Mouse (Mus musculus) hindbrain, embryonic 15.5 days (tissue): ENCODE data around the gene Olfr536. TPM values are rescaled to one million over a fixed set of nuclear protein-coding genes. Genes with fewer than 3 reads are reported as not detected.
"Not testable (repeated sequence)": the region's sequence is repeated elsewhere in the genome, so short reads cannot be mapped to it uniquely, and the experiment has no call there.

Experiments
- ATAC-seq: fragments of 200-750 bp; cut with Nextera tagmentation; 2 replicates; pipeline ENCODE4 v1.8.0; 2017; ENCODE audit warnings: low read depth, moderate number of reproducible peaks, moderate TSS enrichment; ENCODE audit not compliant: low FRiP score
- H3K27ac ChIP-seq: fragments of 300-500 bp; sonication (generic); replicated peaks from 2 replicates; pipeline ENCODE4 v1.5.1; 2015; ENCODE audit warnings: mild to moderate bottlenecking, inconsistent platforms
- H3K27me3 ChIP-seq: fragments of 300-500 bp; sonication (generic); 2 replicates; pipeline ENCODE4 v1.6.1; 2015; ENCODE audit warnings: control low read depth, inconsistent platforms
- H3K36me3 ChIP-seq: fragments of 300-500 bp; sonication (generic); 2 replicates; pipeline ENCODE4 v1.6.1; 2015; ENCODE audit warnings: control low read depth, inconsistent platforms
- H3K4me1 ChIP-seq: fragments of 300-500 bp; sonication (generic); replicated peaks from 2 replicates; pipeline ENCODE4 v1.6.1; 2015; ENCODE audit warnings: control low read depth, inconsistent platforms
- H3K4me2 ChIP-seq: fragments of 300-500 bp; sonication (generic); 2 replicates; pipeline ENCODE4 v1.6.1; 2015; ENCODE audit warnings: moderate library complexity, mild to moderate bottlenecking, inconsistent platforms
- H3K4me3 ChIP-seq: fragments of 300-500 bp; sonication (generic); 2 replicates; pipeline ENCODE4 v1.5.1; 2015; ENCODE audit warnings: mild to moderate bottlenecking, inconsistent platforms
- H3K9ac ChIP-seq: fragments of 300-500 bp; sonication (generic); 2 replicates; pipeline ENCODE4 v1.6.1; 2015; ENCODE audit warnings: inconsistent platforms
- H3K9me3 ChIP-seq: fragments of 300-500 bp; sonication (generic); 2 replicates; pipeline ENCODE4 v1.6.1; 2016; ENCODE audit warnings: control low read depth, inconsistent platforms
- WGBS: fragments of 180-500 bp; shearing (Covaris S2); methylation state at CpG from one replicate; pipeline ENCODE4 v1.1.7; 2015; 5-methylcytosine and 5-hydroxymethylcytosine counted together
- polyA plus RNA-seq: library from polyadenylated mRNA; unstranded; fragments of >200 nt; fragmentation: Nextera tagmentation; extraction: Ambion mirVana; gene quantifications from 2 replicates; pipeline ENCODE4 v1.2.1, GENCODE M21; 2015

Olfr536 gene
- polyA plus RNA-seq, result not detected in 2 replicates

DNA sequence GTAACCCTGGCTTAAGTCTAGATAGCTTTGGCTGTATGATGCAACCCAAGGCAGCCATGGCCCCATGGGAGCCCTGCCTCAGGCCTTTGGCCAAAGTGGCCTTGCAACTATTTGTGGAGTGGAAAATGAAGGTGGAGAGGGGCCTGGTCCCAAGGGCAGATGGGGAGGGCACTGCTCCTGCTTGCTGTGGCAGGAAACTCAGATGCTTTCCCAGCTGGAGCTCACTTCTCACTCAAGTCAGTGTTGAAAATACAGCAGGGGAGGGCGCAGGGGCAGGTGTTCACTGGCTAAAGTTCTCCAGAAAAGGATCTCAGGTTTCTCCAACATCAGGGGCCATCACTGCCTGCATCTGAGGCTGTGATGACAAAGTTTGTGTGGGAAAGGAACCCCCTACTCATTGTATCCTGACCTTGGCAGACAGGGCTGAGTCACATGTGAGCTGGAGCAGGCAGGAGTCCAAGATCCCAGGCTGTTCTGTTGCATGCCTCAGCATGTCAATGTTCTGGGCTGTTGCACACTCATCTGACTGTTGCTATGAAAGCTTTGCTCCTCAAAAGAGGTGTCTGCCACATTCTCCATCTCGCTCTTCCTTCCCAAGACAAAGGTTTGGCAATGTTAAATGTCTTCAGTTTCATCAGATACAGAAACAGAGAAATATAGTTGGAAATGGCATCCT, at the start of gene Olfr536:
Gene Olfr536, minus strand, starts transcription at position 51 of the 676 bp plus-strand sequence.
- not testable (repeated sequence) for H3K4me1 ChIP-seq, H3K9ac ChIP-seq, H3K9me3 ChIP-seq, H3K36me3 ChIP-seq, H3K4me2 ChIP-seq, H3K27ac ChIP-seq, H3K4me3 ChIP-seq, H3K27me3 ChIP-seq, ATAC-seq
- WGBS, result 75% methylated on average over 1 of the region's 2 CpGs

GRCm38 (mm10) chr7:140539746-140540145, 32.5 kb upstream of the Olfr536 start:
- H3K27ac ChIP-seq, result no peak overlapping the region
- no peaks in the 10 kb centered on the region for H3K27me3 ChIP-seq
- no peak overlapping the region for H3K4me2 ChIP-seq
- H3K9me3 ChIP-seq, result no peaks in the 10 kb centered on the region
- no peaks in the 10 kb centered on the region for H3K36me3 ChIP-seq
- H3K9ac ChIP-seq, result no peak overlapping the region
- H3K4me3 ChIP-seq, result no peak overlapping the region
- 91% methylated on average over 2 of the region's 2 CpGs for WGBS
- no peaks in the 10 kb centered on the region for H3K4me1 ChIP-seq
- ATAC-seq, result no peak

- Histone ChIP-seq H3K27ac (no peak overlapping the region), H3K36me3 (no peaks in the 10 kb centered on the region), H3K4me3 (no peak overlapping the region), H3K27me3 (no peaks in the 10 kb centered on the region), H3K9ac (no peak overlapping the region), H3K4me2 (no peak overlapping the region), H3K9me3 (no peaks in the 10 kb centered on the region), H3K4me1 (no peaks in the 10 kb centered on the region)
- no peak for ATAC-seq
These were observed 12.5 kb downstream of the Olfr536 start for GRCm38 (mm10) chr7:140494702-140495101.

DNA sequence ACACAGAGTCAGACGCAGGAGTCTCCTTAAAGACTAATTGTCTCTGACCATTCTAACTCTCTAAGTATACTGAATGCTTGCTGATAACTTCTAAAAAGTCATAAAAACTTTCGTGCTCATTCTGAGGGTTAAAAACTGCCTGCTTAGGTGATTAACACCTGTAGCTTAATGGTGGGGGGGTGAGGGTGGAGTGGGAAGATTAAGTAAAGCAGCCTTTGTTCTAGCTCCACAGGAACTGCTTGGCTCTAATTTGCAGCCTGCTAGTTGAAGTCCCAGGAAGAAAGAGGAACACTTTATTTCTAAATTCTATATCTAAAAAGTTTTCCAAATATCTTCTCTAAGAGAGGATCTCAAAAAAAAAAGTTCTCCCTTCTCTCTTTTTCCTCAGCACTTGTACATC, 13.0 kb downstream of the Olfr536 start:
- Histone ChIP-seq H3K4me3 (no peak overlapping the region), H3K4me1 (no peaks in the 10 kb centered on the region), H3K4me2 (no peak overlapping the region), H3K36me3 (no peaks in the 10 kb centered on the region), H3K27ac (no peak overlapping the region), H3K9me3 (no peaks in the 10 kb centered on the region), H3K9ac (no peak overlapping the region), H3K27me3 (no peaks in the 10 kb centered on the region)
- no peak for ATAC-seq
- 38% methylated on average over 2 of the region's 2 CpGs for WGBS

DNA sequence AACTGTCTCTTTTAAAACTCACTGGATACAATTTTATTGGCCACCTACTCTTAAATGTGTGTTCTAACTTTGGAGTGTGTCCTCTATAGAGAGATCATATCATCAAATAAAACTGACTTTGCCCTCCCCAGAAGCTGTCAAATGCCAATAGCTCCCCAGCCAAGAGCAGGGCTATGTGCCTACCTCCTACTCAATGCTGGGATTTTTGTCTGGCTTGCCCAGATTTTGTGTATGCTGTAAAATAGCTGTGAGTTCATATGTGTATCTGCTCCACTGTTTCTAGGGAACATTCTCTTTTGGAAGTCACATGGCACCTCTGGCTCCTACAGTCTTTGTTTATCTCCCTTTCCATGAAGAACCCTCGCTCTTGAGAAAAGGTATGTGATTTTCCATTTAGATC, 18.2 kb downstream of the Olfr536 start:
- H3K4me3 ChIP-seq, result no peak overlapping the region
- no peak overlapping the region for H3K9ac ChIP-seq
- 93% methylated on average over 1 of the region's 1 CpGs for WGBS
- no peaks in the 10 kb centered on the region for H3K9me3 ChIP-seq
- no peaks in the 10 kb centered on the region for H3K4me1 ChIP-seq
- no peaks in the 10 kb centered on the region for H3K36me3 ChIP-seq
- no peak overlapping the region for H3K4me2 ChIP-seq
- no peak for ATAC-seq
- no peak overlapping the region for H3K27ac ChIP-seq
- no peaks in the 10 kb centered on the region for H3K27me3 ChIP-seq

- H3K36me3 ChIP-seq, result no peaks in the 10 kb centered on the region
- H3K27me3 ChIP-seq, result no peaks in the 10 kb centered on the region
- 96% methylated on average over 1 of the region's 1 CpGs for WGBS
- ATAC-seq, result no peak
- H3K4me1 ChIP-seq, result no peaks in the 10 kb centered on the region
- no peak within 1 kb of the TSS for H3K4me3 ChIP-seq
- H3K27ac ChIP-seq, result no peak within 1 kb of the TSS
- no peaks in the 10 kb centered on the region for H3K9me3 ChIP-seq
- no peak within 1 kb of the TSS for H3K9ac ChIP-seq
- no peak within 1 kb of the TSS for H3K4me2 ChIP-seq
These were observed 23.3 kb downstream of the Olfr536 start, which contains the start of gene Olfr535 for GRCm38 (mm10) chr7:140483916-140484315. TSS of gene Olfr535 (plus strand) at chr7:140484216.

DNA sequence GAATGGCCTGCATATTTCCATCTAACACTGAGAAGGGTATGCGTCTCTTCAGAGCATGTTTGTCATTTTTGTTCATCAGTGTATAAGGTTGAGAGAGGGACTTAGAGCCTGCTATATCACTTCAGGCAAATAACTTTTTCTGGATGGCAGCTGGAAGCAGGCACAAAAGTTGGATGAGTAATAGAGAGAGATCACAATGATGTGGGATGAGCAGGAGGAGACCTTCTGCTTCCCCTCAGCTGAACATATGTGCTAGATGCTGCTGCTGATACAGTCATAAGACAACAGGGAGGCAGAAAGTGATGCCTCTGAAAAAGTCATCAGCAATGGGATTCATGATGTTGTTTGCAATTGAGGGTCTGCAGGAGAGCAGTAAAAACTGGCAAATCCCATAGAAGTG, 28.5 kb downstream of the Olfr536 start:
- ATAC-seq, result no peak
- Histone ChIP-seq H3K4me2 (no peak overlapping the region), H3K9me3 (no peaks in the 10 kb centered on the region), H3K27me3 (no peaks in the 10 kb centered on the region), H3K4me1 (no peaks in the 10 kb centered on the region), H3K4me3 (no peak overlapping the region), H3K9ac (no peak overlapping the region), H3K36me3 (no peaks in the 10 kb centered on the region), H3K27ac (no peak overlapping the region)
- WGBS, result 89% methylated on average over 1 of the region's 1 CpGs

- 82% methylated on average over 1 of the region's 1 CpGs for WGBS
- Histone ChIP-seq H3K27ac (no peak overlapping the region), H3K9me3 (no peaks in the 10 kb centered on the region), H3K4me3 (no peak overlapping the region), H3K4me1 (no peaks in the 10 kb centered on the region), H3K4me2 (no peak overlapping the region), H3K27me3 (no peaks in the 10 kb centered on the region), H3K9ac (no peak overlapping the region), H3K36me3 (no peaks in the 10 kb centered on the region)
- ATAC-seq, result no peak
These were observed 29.3 kb downstream of the Olfr536 start for GRCm38 (mm10) chr7:140477886-140478285.

DNA sequence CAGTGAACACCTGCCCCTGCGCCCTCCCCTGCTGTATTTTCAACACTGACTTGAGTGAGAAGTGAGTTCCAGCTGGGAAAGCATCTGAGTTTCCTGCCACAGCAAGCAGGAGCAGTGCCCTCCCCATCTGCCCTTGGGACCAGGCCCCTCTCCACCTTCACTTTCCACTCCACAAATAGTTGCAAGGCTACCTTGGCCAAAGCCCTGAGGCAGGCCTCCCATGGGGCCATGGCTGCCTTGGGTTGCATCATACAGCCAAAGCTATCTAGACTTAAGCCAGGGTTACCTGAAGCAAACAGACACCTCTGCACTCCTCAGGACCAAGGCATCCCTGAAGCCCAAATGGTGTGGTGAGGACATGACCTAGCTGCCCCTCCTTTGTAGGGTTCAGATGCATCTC, 44.1 kb downstream of the Olfr536 start, which contains the start of gene Olfr533:
Gene Olfr533, plus strand, starts transcription at position 301 of the 400 bp plus-strand sequence.
- not testable (repeated sequence) for H3K36me3 ChIP-seq, H3K9me3 ChIP-seq
- 100% methylated on average over 1 of the region's 1 CpGs for WGBS

More for the DNA sequence above, 44.1 kb downstream of the Olfr536 start, which contains the start of gene Olfr533:
- not testable (repeated sequence) for ATAC-seq, H3K9ac ChIP-seq, H3K27me3 ChIP-seq, H3K4me1 ChIP-seq, H3K4me3 ChIP-seq, H3K27ac ChIP-seq, H3K4me2 ChIP-seq

Other genes starting within 250 kb of the Olfr536 start
- gene Olfr525, start 186.5 kb downstream of the Olfr536 start, polyA plus RNA-seq, result not detected in 2 replicates
- gene Olfr527, start 173.4 kb downstream of the Olfr536 start, polyA plus RNA-seq, result not detected in 2 replicates
- gene Olfr60, start 145.7 kb downstream of the Olfr536 start, polyA plus RNA-seq, result not detected in 2 replicates
- not detected in 2 replicates for gene Olfr530, start 131.1 kb downstream of the Olfr536 start, polyA plus RNA-seq
- gene Olfr531, start 104.5 kb downstream of the Olfr536 start, polyA plus RNA-seq, result not detected in 2 replicates
- not detected in 2 replicates for gene Olfr532, start 85.8 kb downstream of the Olfr536 start, polyA plus RNA-seq
- not detected in 2 replicates for gene Olfr533, start 44.0 kb downstream of the Olfr536 start, polyA plus RNA-seq
- gene Olfr535, start 23.2 kb downstream of the Olfr536 start, polyA plus RNA-seq, result not detected in 2 replicates
- not detected in 2 replicates for gene Olfr538, start 60.5 kb upstream of the Olfr536 start, polyA plus RNA-seq
- 0.01 TPM in 1 of 2 replicates, not detected in the other for gene Olfr46, start 93.9 kb upstream of the Olfr536 start, polyA plus RNA-seq
- not detected in 2 replicates for gene Olfr61, start 121.6 kb upstream of the Olfr536 start, polyA plus RNA-seq
- not detected in 2 replicates for gene Olfr53, start 139.1 kb upstream of the Olfr536 start, polyA plus RNA-seq
- 0.07 TPM in 1 of 2 replicates, not detected in the other for gene Olfr539, start 152.5 kb upstream of the Olfr536 start, polyA plus RNA-seq
- gene Olfr45, start 174.6 kb upstream of the Olfr536 start, polyA plus RNA-seq, result not detected in 2 replicates
- gene Olfr541, start 189.9 kb upstream of the Olfr536 start, polyA plus RNA-seq, result not detected in 2 replicates